Mouse (Mus musculus) brain, adult 2 months (tissue): ENCODE results near the gene Ankrd22.
"Not testable (repeated sequence)": the region's sequence is repeated elsewhere in the genome, so short reads cannot be mapped to it uniquely, and the experiment has no call there.

Experiments used
- DNase-seq: peaks from one replicate; pipeline ENCODE4 v3.0.0; 2011; ENCODE audit warnings: low read depth, low spot score

Ankrd22 gene

GRCm38 (mm10) chr19:34165891-34166290 lies at the start of gene Ankrd22:
Gene Ankrd22 (minus strand): TSS chr19:34166053.
- DNase-seq = peak; percentile 14

GRCm38 (mm10) chr19:34214136-34214535 lies 48.3 kb upstream of the Ankrd22 start:
- DNase-seq = no peak

DNA sequence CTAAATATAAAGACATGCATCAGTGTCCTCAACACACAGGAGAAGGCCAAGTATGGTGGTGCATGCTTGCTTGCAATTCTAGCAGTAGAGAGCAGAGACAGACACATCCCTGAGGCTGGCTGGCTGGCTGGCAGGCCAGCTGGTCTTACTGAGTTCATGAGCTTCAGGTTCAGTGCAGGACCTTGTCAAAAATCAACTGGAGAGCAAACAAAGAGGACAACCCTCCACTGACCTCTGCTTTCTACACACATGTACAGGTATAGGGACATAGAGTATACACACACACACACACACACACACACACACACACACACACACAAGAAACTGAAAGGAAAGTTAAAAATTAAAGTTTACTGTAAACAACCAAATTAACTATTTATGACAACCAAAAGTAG lies 47.4 kb upstream of the Ankrd22 start:
- DNase-seq = no peak

DNA sequence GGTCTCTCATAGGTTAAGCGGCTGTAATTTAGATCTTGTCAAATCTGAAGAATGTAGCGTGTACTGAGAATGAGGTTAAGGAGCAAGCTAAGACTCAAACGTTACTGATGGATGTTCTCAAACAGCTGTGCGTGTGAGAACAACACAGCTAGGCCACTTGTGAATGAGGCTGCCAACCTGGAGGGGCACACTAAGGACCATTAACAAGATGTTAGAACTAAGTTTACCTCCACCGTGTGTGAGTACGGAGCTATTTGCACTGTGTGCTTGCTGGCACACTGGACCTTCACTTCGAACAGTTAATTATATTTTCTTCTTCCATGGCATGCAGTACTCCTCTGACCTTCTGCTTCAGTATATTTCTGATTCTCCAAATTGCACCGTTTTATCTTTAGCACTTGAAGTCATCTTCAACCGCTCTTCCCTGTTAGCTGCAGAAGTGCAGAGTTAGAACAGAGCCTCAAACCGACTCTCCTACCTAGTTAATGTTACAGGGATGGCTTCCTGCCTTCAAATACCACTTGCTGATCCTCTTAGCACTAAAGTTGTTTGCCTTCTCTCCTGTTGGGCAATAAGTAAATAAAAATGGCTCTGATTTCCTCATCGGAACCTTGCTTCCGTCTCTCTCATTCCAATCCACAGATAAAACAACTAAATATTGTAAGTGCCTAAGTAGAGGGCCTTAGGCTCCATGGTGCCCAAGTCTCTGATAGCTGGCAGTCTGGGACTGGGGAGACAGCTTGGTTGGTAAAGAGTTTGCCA lies 46.8 kb upstream of the Ankrd22 start:
- DNase-seq = no peak

DNA sequence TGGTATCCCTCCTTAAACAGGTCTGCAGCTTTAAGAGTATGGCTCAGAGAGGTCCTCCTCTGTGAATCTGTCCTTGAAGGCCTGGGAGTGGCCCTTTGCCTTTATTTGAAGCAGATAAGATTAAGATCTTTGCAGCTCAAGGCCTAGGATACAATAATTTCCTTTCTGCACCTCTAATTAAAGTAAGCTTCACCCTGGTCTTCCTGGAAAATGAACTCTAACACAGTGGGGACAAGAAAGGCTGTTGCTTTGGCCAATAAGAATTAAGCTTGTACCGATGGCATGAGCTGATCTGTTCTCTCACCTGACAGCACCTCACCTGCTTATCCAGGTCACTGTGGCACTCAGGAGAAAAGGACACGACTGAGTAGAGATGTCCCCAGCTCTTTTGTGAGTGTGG lies 45.0 kb upstream of the Ankrd22 start:
- no peak for DNase-seq

- no peak for DNase-seq
Observed at GRCm38 (mm10) chr19:34209930-34210581, 44.2 kb upstream of the Ankrd22 start.

DNA sequence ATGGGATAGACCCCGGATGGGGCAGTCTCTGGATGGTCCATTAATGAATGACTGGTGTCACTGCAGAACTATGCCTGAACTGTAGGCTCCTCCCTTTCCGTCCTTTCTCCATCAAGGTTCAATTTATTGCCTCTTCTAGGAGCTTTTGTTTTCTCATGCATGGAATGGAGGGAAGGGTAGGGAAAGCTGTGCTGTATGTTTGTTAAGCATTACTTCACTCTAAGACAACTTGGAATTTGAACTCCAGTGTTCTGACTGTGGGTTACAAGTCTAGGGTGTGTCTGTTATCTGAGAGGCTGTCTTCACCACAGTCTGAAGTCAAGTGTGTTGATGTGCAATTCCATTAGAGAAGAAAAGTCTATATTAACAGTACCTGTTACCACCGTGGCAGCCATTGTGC lies 43.2 kb upstream of the Ankrd22 start:
- no peak for DNase-seq

- peak; percentile 54 for DNase-seq
Observed at GRCm38 (mm10) chr19:34206760-34207440, 41.0 kb upstream of the Ankrd22 start.

DNA sequence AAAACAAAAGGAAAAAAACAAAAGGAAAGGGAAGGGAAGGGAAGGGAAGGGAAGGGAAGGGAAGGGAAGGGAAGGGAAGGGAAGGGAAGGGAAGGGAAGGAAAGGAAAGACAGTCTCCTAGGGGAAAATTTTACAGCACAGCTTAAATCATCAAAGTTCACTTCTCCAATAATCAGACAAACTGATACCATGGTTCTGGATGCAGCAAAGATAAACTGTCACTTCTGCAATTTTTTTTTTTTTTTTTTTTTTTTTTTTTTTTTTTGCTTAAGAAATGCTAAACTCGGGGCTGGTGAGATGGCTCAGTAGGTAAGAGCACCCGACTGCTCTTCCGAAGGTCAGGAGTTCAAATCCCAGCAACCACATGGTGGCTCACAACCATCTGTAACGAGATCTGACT lies 40.3 kb upstream of the Ankrd22 start:
- not testable (repeated sequence) for DNase-seq

- DNase-seq = no peak
Observed at GRCm38 (mm10) chr19:34202668-34203067, 36.8 kb upstream of the Ankrd22 start.

GRCm38 (mm10) chr19:34199488-34199887 lies 33.6 kb upstream of the Ankrd22 start:
- no peak for DNase-seq

DNA sequence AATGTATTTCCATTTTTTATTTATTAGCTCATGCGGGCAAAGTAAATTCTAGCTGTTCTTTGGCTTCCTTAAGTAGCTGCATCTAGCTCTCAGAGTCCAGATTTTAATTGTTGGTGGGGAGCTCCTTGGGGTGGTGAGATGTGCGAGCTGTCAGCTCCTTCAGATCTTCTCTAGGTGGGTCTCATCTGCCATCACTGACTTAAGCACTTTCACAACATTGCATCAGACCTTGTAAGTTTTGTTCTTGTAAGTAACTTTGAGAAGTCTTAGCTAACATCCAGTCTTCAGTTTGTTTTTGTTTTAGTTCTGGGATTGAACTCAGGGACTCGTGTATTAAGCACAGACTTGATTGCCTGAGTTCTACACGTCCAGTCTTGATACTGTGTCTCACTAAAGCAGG lies 33.0 kb upstream of the Ankrd22 start:
- DNase-seq = no peak

DNA sequence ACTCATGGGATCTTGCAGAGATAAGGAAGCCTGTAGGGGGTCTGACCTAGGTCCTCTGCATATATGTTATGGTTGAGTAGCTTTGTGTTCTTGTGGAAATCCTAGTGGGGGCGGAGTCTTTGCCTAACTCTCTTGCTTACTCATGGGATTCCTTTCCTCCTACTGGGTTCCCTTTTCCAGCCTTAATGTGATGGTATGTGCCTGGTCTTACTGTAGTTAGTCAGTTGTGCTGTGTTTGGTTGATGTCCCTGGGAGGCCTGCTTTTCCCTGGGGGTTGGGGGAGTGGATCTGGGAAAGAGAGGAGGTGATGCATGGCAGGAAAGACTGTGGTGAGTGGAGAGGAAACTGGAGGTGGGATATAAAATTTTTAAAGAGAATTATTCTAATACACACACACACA lies 32.2 kb upstream of the Ankrd22 start:
- no peak for DNase-seq

- no peak for DNase-seq
Observed at GRCm38 (mm10) chr19:34195031-34195430, 29.2 kb upstream of the Ankrd22 start.

GRCm38 (mm10) chr19:34194132-34194745 lies 28.4 kb upstream of the Ankrd22 start:
- DNase-seq = peak; percentile 19

GRCm38 (mm10) chr19:34193683-34194082 lies 27.8 kb upstream of the Ankrd22 start:
- DNase-seq = no peak

- DNase-seq = peak; percentile 54
Observed at GRCm38 (mm10) chr19:34193149-34193548, 27.3 kb upstream of the Ankrd22 start.

- DNase-seq = peak; percentile 81
Observed at GRCm38 (mm10) chr19:34192008-34192963, 26.4 kb upstream of the Ankrd22 start, which contains the start of gene Stambpl1. Gene Stambpl1 (plus strand): TSS chr19:34192229.

DNA sequence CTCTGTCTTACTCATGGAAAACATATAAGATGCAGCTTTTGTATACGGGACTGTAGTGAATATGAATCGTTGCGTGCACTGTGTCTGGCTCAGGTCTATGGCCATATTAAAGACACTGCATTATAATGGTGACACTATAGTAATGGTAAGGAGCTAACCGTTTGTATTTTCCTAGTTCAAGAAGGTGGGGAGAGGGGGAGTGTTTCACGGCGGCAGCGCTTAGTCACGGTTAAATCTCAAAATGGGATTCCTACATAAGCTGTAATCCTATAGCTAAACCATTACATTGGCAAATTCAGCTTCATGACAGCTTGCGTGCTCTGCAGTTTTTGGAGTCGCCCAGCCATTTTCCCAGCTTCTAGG lies 25.8 kb upstream of the Ankrd22 start:
- DNase-seq = no peak

GRCm38 (mm10) chr19:34186845-34187244 lies 21.0 kb upstream of the Ankrd22 start:
- no peak for DNase-seq

DNA sequence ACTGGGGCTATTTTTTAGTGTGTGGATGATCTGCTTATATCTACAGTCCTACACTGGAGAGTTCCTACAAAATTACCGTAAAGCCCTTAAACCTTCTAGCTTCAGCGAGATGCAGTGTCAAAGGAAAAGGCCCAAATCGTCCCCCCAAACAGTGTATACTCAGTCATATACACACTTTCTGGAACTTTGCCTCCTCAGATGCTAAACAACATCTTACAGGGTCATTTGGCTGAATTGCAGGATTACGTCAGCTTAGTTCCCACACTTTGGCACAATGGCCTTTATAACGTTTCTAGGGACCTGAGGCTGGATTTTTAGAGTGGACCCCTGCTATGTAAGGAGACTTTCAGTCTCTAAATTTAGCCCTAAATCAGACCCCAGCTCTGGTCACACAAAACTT lies 16.6 kb upstream of the Ankrd22 start:
- DNase-seq = no peak
